Mouse (Mus musculus) heart, adult 8-10 months (tissue): ENCODE data around the gene Rhbdl1. TPM values are rescaled to one million over a fixed set of nuclear protein-coding genes. Genes with fewer than 3 reads are reported as not detected.
"Not testable (repeated sequence)": the region's sequence is repeated elsewhere in the genome, so short reads cannot be mapped to it uniquely, and the experiment has no call there.

Source experiments
- DNase-seq: peaks from one replicate; pipeline ENCODE4 v3.0.0; 2022; ENCODE audit warnings: low spot score
- total RNA-seq, 4 experiments: library from RNA; stranded (reverse); gene quantifications; 2 replicates each; pipeline ENCODE4 v1.2.4; 2022

Rhbdl1 gene
- total RNA-seq, 4 experiments from 2014 or later, result 0.97 to 5.1 (median 1.6) TPM

DNA sequence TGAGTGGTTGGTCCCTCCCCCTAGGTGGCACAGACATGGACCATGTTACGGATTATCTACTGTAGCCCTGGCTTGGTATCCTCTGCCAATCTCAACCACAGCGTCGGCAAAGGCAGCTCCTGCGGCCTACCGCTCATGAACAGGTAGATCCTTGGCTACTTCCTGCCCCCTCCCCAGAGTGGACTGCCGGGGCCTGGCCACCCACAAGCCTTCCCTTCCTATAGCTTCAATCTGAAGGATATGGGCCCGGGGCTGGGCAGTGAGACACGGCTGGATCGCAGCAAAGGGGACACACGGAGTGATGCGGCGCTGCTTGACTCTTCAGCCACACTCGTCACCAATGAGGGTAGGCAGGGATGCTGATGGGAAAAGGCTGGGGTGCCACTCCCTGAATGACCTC is 10.1 kb downstream of the Rhbdl1 start:
- DNase-seq, result no peak

- no peak for DNase-seq
These were observed 11.0 kb downstream of the Rhbdl1 start for GRCm38 (mm10) chr17:25825984-25826570.

DNA sequence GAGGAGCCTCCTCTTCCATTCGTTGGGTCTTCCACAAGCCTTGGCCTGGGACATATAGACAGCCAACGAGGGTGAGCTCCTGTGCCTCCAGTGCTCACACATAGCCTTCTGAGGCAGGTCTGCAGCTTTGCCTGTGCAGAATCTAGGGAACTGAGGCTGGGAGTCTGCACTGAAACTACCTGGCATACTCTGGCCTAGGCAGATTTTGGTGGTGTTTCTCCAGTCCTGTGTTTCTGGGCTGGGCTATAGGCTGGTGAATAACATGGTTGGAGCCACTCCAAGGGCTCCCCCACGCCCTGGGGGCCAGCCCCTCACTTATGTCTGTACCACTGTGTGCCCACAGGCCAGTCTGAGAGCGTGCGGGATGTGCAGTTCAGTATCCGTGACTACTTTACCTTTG is 11.8 kb downstream of the Rhbdl1 start:
- no peak for DNase-seq

GRCm38 (mm10) chr17:25824362-25825142 is 12.5 kb downstream of the Rhbdl1 start:
- DNase-seq, result no peak

- DNase-seq, result peak; percentile 84
These were observed 13.6 kb downstream of the Rhbdl1 start, which contains the start of gene Wdr24 for GRCm38 (mm10) chr17:25823452-25823851. Gene Wdr24 (plus strand): TSS chr17:25823627.

- DNase-seq, result no peak
These were observed 18.0 kb downstream of the Rhbdl1 start for GRCm38 (mm10) chr17:25818851-25819780.

DNA sequence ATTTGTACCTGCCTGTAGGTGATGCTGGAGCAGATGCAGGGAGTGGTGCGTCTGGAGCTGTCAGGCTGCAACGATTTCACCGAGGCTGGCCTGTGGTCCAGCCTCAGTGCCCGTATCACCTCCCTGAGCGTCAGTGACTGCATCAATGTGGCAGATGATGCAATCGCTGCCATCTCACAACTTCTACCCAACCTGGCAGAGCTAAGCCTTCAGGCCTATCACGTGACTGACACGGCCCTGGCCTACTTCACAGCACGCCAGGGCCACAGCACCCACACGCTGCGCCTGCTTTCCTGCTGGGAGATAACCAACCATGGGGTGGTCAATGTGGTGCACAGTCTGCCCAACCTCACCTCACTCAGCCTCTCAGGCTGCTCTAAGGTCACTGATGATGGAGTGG is 19.4 kb downstream of the Rhbdl1 start:
- no peak for DNase-seq

DNA sequence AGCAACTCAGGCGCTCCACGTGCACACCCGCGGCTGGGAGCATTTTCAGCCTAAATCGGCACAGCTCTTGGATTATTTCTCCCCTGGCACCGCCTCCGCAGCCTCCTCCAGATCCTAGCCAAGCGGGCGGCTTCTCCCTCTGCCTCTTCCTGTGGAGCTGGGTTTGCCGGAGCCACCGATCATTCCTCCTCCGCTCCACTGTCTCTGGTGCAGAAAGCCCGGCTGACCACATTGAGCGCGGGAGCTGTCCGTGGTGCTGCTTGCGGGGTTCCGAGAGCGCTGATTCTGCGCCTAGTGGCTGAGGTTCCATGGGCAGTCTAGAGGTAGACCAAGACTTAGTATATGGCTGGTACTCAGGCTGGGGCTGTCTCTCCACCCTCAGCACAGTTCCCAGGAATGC is 23.6 kb downstream of the Rhbdl1 start:
- DNase-seq, result no peak

- no peak for DNase-seq
These were observed 26.2 kb downstream of the Rhbdl1 start for GRCm38 (mm10) chr17:25810890-25811289.

GRCm38 (mm10) chr17:25809606-25810340 is 27.3 kb downstream of the Rhbdl1 start:
- no peak for DNase-seq

DNA sequence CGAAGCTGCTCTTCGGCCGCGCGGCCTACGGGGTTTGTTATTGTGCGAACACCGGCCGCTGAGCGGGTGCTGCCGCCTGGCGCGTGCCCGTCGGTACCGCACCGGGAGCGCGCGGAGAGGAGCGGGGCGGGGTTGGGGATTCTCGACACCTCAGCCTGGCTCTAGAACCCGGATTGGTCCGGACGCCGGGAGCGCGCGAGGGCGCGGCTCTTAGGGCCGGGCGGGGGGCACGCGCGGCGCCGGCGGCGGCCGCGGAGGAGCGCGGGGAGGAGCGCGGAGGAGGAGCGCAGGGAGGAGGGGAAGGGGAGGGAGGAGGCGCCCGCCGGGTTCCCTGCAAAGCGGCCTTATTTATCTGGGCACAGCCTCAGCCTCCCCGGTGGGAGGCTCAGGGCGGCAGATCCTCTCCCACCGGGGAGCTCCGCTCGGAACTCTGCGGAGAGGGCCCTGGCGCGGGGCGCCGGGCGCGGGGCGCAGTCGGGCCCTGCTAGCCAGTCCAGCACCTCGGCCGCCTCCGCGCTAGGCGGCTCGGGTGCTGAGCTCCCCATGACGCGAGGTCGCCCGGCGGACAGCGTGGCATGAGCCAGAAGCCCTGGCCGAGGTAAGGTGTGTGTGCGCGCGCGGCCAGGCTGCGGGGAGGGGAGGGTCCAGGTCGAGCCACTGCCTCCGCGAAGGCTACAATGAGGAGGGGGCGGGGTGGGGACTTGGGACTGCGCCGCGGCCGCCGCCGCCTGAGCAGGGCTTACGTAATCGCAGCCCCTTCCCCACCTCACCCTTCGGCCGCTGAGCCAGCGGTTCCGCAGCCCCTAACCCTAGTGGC is 28.1 kb downstream of the Rhbdl1 start, which contains the start of gene Fbxl16:
TSS of gene Fbxl16 (plus strand) at position 297 of the 817 bp plus-strand sequence.
- no peak for DNase-seq

DNA sequence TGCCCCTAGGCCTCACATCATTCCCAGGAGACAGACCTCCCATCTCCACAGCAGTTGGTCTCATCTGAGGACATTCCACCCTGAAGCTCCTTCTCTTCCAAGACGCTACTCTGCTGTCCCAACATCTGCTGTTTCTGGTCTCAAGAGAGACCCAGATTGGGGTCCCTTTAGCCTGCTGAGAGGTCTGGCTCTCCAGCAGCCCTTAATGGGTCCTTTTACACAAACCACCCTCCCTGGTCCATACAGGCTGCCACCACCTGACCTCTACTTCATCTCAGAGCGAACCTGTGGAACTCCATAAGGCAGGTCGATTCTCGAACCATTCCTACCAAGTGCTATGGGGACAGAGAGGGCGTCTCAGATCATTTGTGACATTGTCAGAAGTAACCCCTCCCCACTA is 29.1 kb downstream of the Rhbdl1 start:
- DNase-seq, result no peak

- DNase-seq, result not testable (repeated sequence)
These were observed 29.6 kb downstream of the Rhbdl1 start for GRCm38 (mm10) chr17:25807452-25807851.

GRCm38 (mm10) chr17:25806507-25806906 is 30.6 kb downstream of the Rhbdl1 start:
- DNase-seq, result no peak

DNA sequence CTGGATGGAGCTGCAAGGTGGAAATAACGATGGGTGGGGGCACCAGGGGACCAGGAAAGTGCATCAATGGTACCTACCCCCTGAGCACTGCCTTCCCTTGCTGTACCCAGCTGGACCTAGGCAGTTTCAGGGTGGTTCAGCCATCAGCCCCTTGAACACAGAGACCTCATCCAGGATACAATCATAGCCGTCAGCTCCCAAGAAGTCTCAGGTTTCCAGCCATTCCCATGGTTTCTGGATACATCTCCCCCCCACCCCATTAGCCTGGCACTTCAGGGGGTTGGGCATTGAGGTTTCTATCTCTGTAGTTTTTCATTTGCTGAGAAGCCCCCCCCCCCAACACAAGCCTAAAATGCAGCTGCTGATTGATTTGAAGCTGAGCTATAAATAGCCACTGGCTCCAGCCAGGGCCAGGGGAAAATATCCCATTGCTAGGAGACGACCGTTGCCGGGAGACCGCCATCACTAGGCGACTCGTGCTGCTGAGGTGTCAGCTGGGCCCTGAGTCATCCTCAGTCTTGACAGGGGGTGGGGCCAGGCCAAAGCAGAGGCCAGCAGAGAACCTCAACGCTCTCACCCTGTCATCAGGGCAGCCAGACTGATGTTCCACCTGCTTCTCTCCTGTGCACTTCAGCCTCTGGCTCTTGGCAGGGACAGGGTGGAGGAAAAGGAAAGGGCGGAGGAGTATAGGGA is 34.1 kb downstream of the Rhbdl1 start:
- peak; percentile 47 for DNase-seq

GRCm38 (mm10) chr17:25801029-25801428 is 36.1 kb downstream of the Rhbdl1 start:
- DNase-seq, result peak; percentile 75

DNA sequence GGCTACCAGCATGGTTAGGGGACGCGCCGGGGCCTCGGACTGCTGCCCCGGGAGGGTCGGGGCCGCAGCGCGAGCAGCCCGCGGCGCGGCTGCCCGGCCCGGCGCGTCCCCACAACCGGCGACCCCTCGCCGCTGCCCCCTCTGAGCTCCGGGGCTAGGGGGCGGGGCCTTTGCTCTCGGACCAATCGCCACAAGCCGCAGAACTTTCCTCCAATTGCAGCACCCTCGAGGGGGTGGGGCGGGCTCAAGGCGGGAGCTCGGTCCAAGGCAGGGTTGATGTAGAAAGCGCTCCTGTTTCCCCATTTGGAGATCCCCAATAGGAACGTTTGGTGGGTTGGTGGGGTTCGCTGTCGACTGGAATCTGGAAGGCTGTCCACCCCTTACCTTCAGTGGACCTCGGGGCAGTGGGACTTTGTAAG is 40.1 kb downstream of the Rhbdl1 start, which contains the start of gene Metrn:
TSS of gene Metrn (minus strand) at position 186 of the 419 bp plus-strand sequence.
- peak; percentile 89 for DNase-seq

- no peak for DNase-seq
These were observed 40.8 kb downstream of the Rhbdl1 start for GRCm38 (mm10) chr17:25796211-25796771.

DNA sequence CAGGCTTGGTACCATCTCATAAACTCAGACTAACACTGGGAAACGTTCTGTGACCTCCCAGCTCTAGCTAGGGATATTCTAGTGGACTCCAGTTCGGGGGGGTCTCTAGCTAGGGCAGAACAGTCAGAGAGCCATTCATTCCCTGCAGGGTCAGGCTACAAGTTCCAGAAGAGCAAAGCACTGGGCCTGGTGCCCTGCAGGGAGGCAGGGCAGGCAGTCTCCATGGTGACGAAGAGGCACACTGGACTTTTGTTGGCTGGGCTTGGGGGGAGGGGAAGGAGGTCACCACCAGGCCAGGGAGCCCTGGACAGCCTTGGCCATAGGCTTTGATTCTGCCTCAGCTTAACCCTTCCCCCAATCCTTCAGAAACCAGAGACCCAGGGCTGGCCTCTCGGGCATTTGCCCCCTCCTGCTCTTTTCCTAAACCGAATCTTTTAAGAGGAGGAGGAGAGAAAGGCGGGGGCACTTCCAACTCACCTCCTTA is 41.4 kb downstream of the Rhbdl1 start, which contains the start of gene AC134908.4:
TSS of gene AC134908.4 (minus strand) at position 51 of the 484 bp plus-strand sequence.
- DNase-seq, result no peak
